Mouse (Mus musculus): ENCODE results near the gene Gm10318. TPM values are rescaled to one million over a fixed set of nuclear protein-coding genes. Genes with fewer than 3 reads are reported as not detected.

The Gm10318 gene
- not detected for polyA plus RNA-seq (2017; shearing (Covaris generic))

- no peak for ATAC-seq
Observed at GRCm38 (mm10) chr10:77852559-77852958, at the start of gene Gm10318. Gene Gm10318 (plus strand): TSS chr10:77852859.

DNA sequence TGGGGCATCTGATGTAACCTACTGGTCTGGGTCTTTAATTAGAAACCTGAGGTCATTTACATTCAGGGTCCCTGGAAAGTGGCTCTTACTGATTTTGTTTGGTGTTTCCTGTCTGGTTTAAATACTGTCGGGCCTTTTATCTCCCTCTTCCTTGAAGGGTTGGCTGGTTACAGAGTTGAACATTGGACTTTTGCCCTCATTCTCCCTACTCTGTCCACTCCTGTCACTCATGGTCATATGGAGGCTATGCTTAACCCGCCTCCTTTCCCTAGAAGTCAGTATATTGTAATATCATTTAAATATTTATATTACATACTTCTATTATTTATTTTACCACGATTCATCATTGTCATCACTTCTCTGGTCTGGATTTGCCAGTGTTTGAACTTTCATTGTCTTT, 48.6 kb upstream of the Gm10318 start:
- ATAC-seq, result no peak

GRCm38 (mm10) chr10:77811743-77812142, 40.9 kb upstream of the Gm10318 start, which contains the start of gene Gm9507:
Gene Gm9507 (minus strand): TSS chr10:77811843.
- ATAC-seq, result no peak

DNA sequence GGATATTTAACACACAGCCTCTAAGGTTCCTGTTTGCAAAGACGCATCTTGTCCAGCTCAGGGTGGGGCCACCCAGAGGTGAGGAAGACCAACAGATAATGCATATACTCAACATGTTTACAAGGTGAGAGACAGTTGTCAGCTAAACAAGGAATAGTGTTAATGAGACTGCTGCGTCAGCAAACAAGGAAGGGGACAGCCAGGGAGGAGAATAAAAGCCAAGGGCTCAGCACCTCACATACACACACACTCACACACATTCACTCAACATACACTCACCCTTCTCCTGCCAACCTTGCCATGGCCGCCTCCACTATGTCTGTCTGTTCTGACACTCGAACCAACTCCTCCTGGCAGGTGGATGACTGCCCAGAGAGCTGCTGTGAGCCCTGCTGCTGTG, 38.3 kb upstream of the Gm10318 start, which contains the start of gene Gm2696:
TSS of gene Gm2696 (plus strand) at position 301 of the 400 bp plus-strand sequence.
- no peak for ATAC-seq

DNA sequence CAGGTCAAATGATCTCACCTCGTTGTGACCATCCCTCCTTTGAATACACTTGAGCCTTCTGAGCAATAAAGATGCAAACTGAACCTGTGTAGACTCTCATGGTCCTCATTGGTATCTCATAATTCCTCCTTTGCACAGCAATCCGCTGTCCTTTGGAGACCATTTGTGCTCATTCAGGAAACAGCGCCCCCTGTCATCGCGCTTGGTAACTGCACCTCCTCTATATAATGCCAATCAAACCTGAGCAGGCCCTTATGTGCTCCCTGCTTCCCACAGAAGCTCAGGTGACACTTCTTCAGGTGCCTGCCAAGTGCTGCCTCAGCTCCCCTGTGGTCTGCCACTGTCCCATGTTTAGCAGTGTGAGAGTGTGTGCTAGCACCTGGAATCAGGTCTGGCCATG, 37.1 kb upstream of the Gm10318 start:
- no peak for ATAC-seq

- ATAC-seq, result no peak
Observed at GRCm38 (mm10) chr10:77818523-77818922, 34.1 kb upstream of the Gm10318 start.

DNA sequence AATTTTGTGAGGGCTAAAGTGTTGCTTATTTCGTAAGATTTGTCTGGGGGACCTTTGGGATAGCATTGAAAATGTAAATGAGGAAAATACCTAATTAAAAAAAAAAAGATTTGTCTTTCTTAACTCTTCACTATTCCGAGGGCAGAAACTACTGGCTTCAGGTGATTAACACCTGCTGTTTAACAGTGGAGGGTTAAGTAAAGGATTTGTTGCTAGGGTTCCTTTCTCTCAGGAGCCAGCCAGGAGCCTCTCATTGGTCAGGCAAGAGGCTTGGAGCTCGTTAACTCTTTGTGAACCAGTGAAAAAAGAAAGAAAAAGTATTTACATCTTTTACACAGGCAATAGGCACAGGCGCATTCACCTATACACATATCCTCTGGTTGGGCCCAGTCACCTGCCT, 33.5 kb upstream of the Gm10318 start:
- no peak for ATAC-seq

GRCm38 (mm10) chr10:77826951-77827350, 25.7 kb upstream of the Gm10318 start, which contains the start of gene Krtap10-4:
Gene Krtap10-4 (minus strand): TSS chr10:77827095.
- no peak for ATAC-seq

DNA sequence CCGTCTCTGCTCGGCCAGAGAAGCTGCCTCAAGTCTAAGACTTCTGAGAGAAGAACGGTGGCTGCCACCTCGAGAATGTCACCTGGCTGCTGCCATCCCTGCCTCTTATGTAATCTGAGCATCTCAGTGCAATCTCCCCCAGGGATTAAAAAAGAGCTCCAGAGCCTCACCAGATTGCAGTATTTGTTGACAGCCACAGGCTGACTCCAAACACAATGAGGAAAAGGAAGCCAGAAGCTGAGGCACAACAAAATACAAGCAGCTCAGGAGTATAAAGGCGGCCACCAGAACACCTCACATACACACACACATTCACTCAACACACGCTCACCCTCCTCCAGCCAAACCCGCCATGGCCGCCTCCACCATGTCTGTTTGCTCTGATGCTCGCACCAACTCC, 17.0 kb upstream of the Gm10318 start, which contains the start of gene Krtap10-10:
TSS of gene Krtap10-10 (plus strand) at position 301 of the 400 bp plus-strand sequence.
- ATAC-seq, result no peak

- no peak for ATAC-seq
Observed at GRCm38 (mm10) chr10:77839006-77839405, 13.7 kb upstream of the Gm10318 start.

DNA sequence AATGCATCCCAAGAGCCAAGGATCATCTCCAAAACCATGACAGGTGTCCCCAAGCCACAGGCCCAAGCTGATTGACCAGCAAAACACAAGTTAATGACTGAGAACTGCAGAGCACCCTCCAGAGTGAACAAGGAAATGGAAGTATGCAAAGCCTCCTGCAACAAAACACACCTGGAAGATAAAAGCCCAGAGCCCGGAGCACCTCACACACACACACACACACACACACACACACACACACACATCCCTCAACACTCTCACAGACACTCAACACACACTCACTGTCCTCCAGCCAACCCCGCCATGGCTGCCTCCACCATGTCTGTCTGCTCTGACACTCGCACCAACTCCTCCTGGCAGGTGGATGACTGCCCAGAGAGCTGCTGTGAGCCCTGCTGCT, 6.2 kb upstream of the Gm10318 start, which contains the start of gene Gm36176:
TSS of gene Gm36176 (plus strand) at position 301 of the 400 bp plus-strand sequence.
- no peak for ATAC-seq

- ATAC-seq, result no peak
Observed at GRCm38 (mm10) chr10:77846961-77847360, 5.7 kb upstream of the Gm10318 start.

GRCm38 (mm10) chr10:77847538-77847937, 5.1 kb upstream of the Gm10318 start:
- no peak for ATAC-seq

DNA sequence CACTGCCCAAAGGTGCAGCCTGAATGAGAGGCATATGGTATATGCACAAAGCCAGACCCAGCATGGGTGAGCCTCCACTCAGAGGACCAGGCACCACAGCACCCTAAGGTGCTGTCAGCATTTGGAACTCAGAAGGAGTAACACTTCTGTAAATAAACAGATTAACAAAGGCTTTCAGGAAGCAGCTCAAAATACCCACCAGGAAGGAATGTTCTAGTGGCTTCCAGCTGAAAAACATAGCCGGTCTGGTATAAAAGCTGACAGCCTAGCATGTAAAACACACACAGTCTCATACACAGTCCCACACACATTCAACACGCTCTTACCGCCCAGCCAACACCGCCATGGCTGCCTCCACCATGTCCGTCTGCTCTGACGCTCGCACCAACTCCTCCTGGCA, 9.0 kb downstream of the Gm10318 start, which contains the start of gene Gm3285:
TSS of gene Gm3285 (plus strand) at position 301 of the 400 bp plus-strand sequence.
- ATAC-seq, result no peak

- ATAC-seq, result peak; percentile 91
Observed at GRCm38 (mm10) chr10:77864067-77864761, 11.6 kb downstream of the Gm10318 start.

DNA sequence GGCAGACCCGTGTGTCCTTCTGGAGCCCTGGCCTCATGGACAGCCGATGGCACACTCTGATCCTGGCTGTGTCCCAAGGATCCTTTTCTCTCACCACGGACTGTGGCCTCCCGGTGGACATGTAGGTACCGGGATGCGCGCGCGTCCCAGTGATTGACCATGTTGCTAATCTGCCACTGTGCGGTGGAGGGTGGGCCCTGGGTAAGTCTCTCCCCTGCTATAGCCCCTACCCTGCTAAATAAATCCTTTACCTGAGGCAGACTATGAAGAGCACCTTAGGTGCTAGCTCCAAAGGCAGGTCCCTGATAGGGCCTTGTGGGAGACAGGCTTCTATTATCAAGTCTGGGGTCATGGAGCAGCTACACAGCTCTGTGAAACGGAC, 12.1 kb downstream of the Gm10318 start:
- peak; percentile 20 for ATAC-seq

DNA sequence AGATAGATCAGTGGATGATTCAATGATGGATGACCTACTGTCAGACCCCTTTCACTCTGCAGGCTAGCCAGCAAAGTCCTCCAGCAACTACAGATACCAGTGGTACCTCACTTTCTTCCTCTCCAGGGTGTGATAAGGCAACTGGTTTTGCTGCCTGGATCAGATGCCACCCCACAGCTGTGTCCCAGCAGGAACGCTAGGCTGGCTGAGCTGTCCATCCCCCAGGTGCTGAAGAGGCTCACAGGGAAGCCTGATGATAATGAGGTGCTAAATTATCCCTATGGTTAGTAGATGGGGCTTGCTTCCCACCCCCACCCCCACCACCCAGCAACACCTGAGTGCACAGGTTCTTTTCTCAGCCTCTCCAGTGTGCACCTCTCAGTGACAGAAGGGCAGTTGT, 14.9 kb downstream of the Gm10318 start:
- no peak for ATAC-seq

GRCm38 (mm10) chr10:77869651-77870050, 17.0 kb downstream of the Gm10318 start:
- no peak for ATAC-seq

DNA sequence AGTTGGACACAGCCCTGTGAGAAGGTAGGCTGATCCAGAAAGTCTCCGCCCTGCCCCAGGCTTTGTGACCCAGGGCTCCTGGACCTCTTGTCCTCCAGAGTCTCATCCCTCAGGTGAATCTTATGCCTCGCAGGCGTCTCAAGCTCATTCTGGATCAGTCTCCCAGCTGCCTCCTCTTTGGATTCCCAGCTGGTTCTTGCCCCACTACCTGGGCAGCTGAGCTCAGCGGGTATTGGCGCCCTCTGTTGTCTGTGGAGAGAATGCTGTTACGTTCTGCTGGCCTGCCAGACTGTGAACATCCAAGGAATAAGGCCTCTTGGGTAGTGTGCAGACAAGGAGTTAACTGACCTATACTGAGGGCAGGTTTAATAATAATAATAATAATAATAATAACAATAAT, 26.3 kb downstream of the Gm10318 start:
- no peak for ATAC-seq

- no peak for ATAC-seq
Observed at GRCm38 (mm10) chr10:77880305-77880704, 27.6 kb downstream of the Gm10318 start.

DNA sequence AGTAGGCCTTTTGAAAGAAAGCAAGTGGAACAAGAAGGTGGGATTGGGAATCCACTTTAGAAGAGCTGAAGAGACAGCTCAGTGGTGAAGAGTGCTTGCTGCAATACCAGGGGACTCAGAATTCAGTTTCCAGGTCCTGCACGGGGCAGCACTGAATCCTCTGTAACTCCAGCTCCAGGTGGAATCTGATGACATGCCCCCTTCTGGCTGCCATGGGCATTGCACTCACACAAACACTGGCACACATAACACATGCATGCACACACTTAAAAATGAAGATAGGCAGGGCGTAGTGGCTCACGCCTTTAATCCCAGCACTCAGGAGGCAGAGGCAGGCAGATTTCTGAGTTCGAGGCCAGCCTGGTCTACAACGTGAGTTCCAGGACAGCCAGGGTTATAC, 29.9 kb downstream of the Gm10318 start:
- ATAC-seq, result no peak

DNA sequence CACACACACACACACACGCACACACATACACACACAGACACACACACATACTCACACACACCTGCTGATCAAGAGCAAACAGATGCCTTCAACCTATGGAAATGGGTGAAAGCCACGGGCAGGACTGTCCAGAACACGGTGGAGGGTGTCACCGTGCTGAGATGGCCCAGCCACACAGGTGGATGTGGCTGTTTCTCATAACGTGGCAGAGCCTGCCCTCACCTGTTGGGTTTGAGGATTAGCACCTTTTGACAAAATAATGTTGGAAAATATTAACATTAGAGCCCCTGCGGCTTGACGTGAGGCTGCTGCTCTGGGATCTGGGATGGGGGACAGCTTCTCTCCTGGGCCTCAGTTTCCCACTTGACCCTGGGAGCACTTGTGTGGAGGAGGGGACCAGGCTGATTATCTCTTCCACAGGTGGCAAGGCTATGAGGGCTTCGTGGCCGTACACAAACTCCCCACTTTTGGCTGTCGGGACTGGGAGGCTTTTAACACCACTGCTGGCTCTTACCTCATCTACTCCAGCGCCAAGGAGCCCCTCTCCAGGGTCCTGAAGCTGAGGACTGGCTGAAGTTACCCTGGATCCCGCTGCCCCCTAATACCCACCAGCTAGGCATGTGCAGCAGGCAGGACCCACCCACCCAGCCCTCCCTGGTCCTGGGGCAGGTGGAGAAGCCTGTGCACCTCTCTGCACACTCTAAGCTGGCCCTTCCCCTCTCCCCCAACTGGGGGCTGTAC, 33.5 kb downstream of the Gm10318 start:
- no peak for ATAC-seq

DNA sequence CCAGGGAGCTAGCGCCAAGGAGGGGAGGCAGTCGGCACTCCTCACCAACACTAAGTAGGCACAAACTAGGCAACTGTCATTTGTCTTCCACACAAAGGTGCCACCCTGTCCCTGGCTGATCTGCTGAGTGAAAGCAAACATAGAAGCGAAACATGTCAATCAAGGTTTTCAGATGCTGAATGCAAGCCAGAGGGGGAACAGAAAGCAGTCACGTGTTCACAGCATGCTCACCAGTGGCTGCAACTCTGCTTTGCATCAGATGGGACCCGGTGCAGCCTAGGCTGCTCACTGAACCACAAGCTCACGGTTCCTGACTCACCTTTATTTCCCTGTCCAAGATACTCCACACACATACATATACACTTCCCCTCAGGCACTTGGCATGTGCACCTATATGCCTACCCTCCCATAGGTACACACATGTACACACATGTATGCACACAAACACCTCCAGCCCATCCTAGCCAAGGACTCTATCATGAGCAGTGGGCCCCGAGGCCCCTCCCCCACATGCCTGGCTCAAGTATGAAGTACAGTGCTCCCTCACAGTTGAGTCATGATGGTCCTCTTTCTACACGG, 38.4 kb downstream of the Gm10318 start:
- no peak for ATAC-seq
